Mouse (Mus musculus): Measurements from ENCODE around the gene Psmg4.

DNA sequence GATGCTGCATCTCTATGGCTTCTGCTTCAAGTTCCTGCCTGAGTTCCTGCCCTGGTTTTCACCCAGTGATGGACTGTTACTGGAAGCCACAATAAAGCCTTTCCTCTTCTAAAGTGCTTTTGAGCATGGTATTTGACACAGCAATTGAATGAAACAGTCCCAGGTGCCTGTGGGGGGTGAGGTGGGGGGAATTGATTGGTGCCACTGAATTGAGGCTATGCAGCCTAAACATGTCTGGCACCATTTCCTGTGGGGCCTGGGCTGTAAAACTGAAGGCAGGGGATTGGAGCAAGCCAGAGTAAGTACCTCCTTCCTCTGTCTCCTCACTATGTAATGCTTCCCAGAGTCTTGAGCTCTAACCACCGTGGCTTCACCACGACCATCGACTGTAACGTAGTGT, 48.1 kb upstream of the Psmg4 start:
- TF ChIP-seq EP300 (optimal IDR thresholded peaks at IDR 0.05) (no peak), CTCF (IDR thresholded peaks at IDR 0.05; ENCODE audit: low read depth) (no peak)
